In genomic region chr4:150798783-150799530, GRCm38 (mm10) we compare ENCODE assay signal across 9 mouse cellular contexts. TPM values are rescaled to one million over a fixed set of nuclear protein-coding genes. Genes with fewer than 3 reads are reported as not detected.
DNase-seq lines count a peak whose midpoint lies in the region; ATAC-seq and TF ChIP-seq lines count a peak whose summit lies in the region.
"Had no signal": no experiment of that assay in that cellular context is flagged by ENCODE, and none has a peak within 500 bp of the region (broad histone marks: within the 10 kb centered on the region; RNA-seq: fewer than 3 reads in every experiment).

No protein-coding gene starts in this region.

- no peak overlapping the region for H3K9ac ChIP-seq in neural tube, embryonic 15.5 days (replicated peaks)
- H3K9ac ChIP-seq in heart, embryonic 15.5 days: no peak overlapping the region
- no peak overlapping the region for H3K9ac ChIP-seq in hindbrain, embryonic 13.5 days
- H3K9ac ChIP-seq: midbrain, embryonic 12.5 days had no signal

- H3ac ChIP-seq in myocyte (ENCODE audit: control insufficient read depth, insufficient read length): no peak overlapping the region

- ATAC-seq in neural tube, embryonic 15.5 days (ENCODE audit: low FRiP score): no peak
- ATAC-seq in heart, embryonic 15.5 days (replicated peaks; ENCODE audit: insufficient number of reproducible peaks, insufficient read depth, low FRiP score, low read depth): peak; percentile 55; the same call in 1 of the 2 replicates
- no peak for ATAC-seq in hindbrain, embryonic 13.5 days (ENCODE audit: low FRiP score)

- no peak for DNase-seq in neural tube, embryonic 10.5 days (ENCODE audit: extremely low spot score, low spot score)
- peak; percentile 63 to 67 for DNase-seq in adrenal gland, postnatal 36 days
- peak; percentile 59 for DNase-seq in layer of hippocampus, adult 9-11 months
- DNase-seq in cerebellum, adult 18-20 months: no peak

- no peaks in the 10 kb centered on the region for H3K36me3 ChIP-seq in neural tube, embryonic 15.5 days
- H3K36me3 ChIP-seq in heart, embryonic 15.5 days: no peaks in the 10 kb centered on the region
- H3K36me3 ChIP-seq in myocyte (ENCODE audit: control insufficient read depth, insufficient read depth): no peaks in the 10 kb centered on the region
- H3K36me3 ChIP-seq in hindbrain, embryonic 13.5 days: no peaks in the 10 kb centered on the region
- H3K36me3 ChIP-seq: midbrain, embryonic 12.5 days had no signal

- H3K4me1 ChIP-seq in neural tube, embryonic 15.5 days: peaks cover 21% of the 10 kb centered on the region
- H3K4me1 ChIP-seq in heart, embryonic 15.5 days (replicated peaks): peaks cover 24% of the 10 kb centered on the region
- peaks cover 17% of the 10 kb centered on the region for H3K4me1 ChIP-seq in hindbrain, embryonic 13.5 days (replicated peaks)

- no peaks in the 10 kb centered on the region for H3K79me2 ChIP-seq in myocyte (ENCODE audit: control insufficient read depth, insufficient read depth)

- no peak overlapping the region for H3K4me2 ChIP-seq in neural tube, embryonic 15.5 days
- H3K4me2 ChIP-seq in heart, embryonic 15.5 days: peak overlapping the region; percentile 28
- peak overlapping the region; percentile 88 for H3K4me2 ChIP-seq in myocyte (ENCODE audit: low read depth)
- no peak overlapping the region for H3K4me2 ChIP-seq in hindbrain, embryonic 13.5 days
- H3K4me2 ChIP-seq: midbrain, embryonic 12.5 days had no signal

- peak; percentile 39 for TF ChIP-seq POLR2A in myocyte (IDR thresholded peaks at IDR 0.05; ENCODE audit: insufficient read length, low read depth)

- 0 out of 2 replicates have a peak overlapping the region, but pooled peaks have one; percentile 15 for H3K27ac ChIP-seq in neural tube, embryonic 15.5 days (replicated peaks)
- peak overlapping the region; percentile 56 for H3K27ac ChIP-seq in heart, embryonic 15.5 days
- H3K27ac ChIP-seq in hindbrain, embryonic 13.5 days: no peak overlapping the region
- H3K27ac ChIP-seq: midbrain, embryonic 12.5 days had no signal

- WGBS in neural tube, embryonic 15.5 days: 44% methylated on average over 13 of the region's 13 CpGs
- 24% methylated on average over 13 of the region's 13 CpGs for WGBS in heart, embryonic 15.5 days
- 53% methylated on average over 13 of the region's 13 CpGs for WGBS in hindbrain, embryonic 13.5 days

- no peak overlapping the region for H3K4me3 ChIP-seq in neural tube, embryonic 15.5 days (replicated peaks)
- no peak overlapping the region for H3K4me3 ChIP-seq in heart, embryonic 15.5 days
- H3K4me3 ChIP-seq in myocyte: peak overlapping the region; percentile 4
- no peak overlapping the region for H3K4me3 ChIP-seq in hindbrain, embryonic 13.5 days
- H3K4me3 ChIP-seq: midbrain, embryonic 12.5 days had no signal

- no peaks in the 10 kb centered on the region for H3K9me3 ChIP-seq in neural tube, embryonic 15.5 days (replicated peaks)
- no peaks in the 10 kb centered on the region for H3K9me3 ChIP-seq in heart, embryonic 15.5 days (replicated peaks)
- H3K9me3 ChIP-seq in hindbrain, embryonic 13.5 days: no peaks in the 10 kb centered on the region
- H3K9me3 ChIP-seq: midbrain, embryonic 12.5 days had no signal

- H3K27me3 ChIP-seq in neural tube, embryonic 15.5 days (replicated peaks): no peaks in the 10 kb centered on the region
- H3K27me3 ChIP-seq in heart, embryonic 15.5 days: no peaks in the 10 kb centered on the region
- H3K27me3 ChIP-seq in myocyte (ENCODE audit: control insufficient read depth, insufficient read depth, insufficient read length): no peaks in the 10 kb centered on the region
- H3K27me3 ChIP-seq in hindbrain, embryonic 13.5 days: no peaks in the 10 kb centered on the region
- H3K27me3 ChIP-seq: midbrain, embryonic 12.5 days had no signal

TF ChIP-seq in myocyte, 11 proteins besides CTCF, POLR2A, EP300 and RAD21:
- TF ChIP-seq MYOD1 (IDR thresholded peaks at IDR 0.05; ENCODE audit: control insufficient read depth in 1 of 3, insufficient read length in 2 of 3, low read depth in 2 of 3) (peak; percentile 31 to 95 (median 91)), USF1 (IDR thresholded peaks at IDR 0.05; ENCODE audit: low read depth) (no peak), MYOG (IDR thresholded peaks at IDR 0.05; ENCODE audit: control insufficient read depth in 1 of 3, insufficient read depth in 1 of 3, insufficient read length in 2 of 3, low read depth in 2 of 3) (peak; percentile 39 to 87 (median 76)), TCF3 (IDR thresholded peaks at IDR 0.05; ENCODE audit: insufficient read length, low read depth) (peak; percentile 74), SRF (IDR thresholded peaks at IDR 0.05; ENCODE audit: control insufficient read depth, insufficient read length, low read depth) (peak; percentile 96), REST (IDR thresholded peaks at IDR 0.05; ENCODE audit: insufficient read depth, insufficient read length) (no peak), TCF12 (IDR thresholded peaks at IDR 0.05; ENCODE audit: insufficient read depth, poor library complexity, severe bottlenecking) (peak; percentile 57)

RNA-seq across cellular contexts. Expression of gene Errfi1, which starts 54.8 kb away (rescaled TPM):
- 51.8 and 57.4 TPM in 2 replicates for polyA plus RNA-seq in neural tube, embryonic 15.5 days (2015; fragmentation: Nextera tagmentation; extraction: Ambion mirVana)
- 10 to 100 TPM; 42.6 to 82.9 TPM for total RNA-seq in adrenal gland, postnatal 36 days (2021)
- 10.7 and 15.3 TPM in 2 replicates for polyA plus RNA-seq in heart, embryonic 15.5 days (2015; fragmentation: Nextera tagmentation; extraction: Ambion mirVana)
- polyA plus RNA-seq in myocyte (2012; fragmentation: generic; extraction: Trizol): 18.9 TPM
- polyA plus RNA-seq in hindbrain, embryonic 13.5 days (2015; fragmentation: Nextera tagmentation; extraction: Ambion mirVana): 29.0 and 29.5 TPM in 2 replicates

Comparison
In these comparisons a context has a peak if more than half of its experiments do, and no peak if none do; other contexts are left out.
1. H3K4me2 ChIP-seq: peak in heart, embryonic 15.5 days (single experiment) and myocyte (single experiment); none in neural tube, embryonic 15.5 days (single experiment) and hindbrain, embryonic 13.5 days (single experiment).
2. DNase-seq: peak in adrenal gland, postnatal 36 days (2 of 2) and layer of hippocampus, adult 9-11 months (single experiment); none in neural tube, embryonic 10.5 days (single experiment) and cerebellum, adult 18-20 months (0 of 2).